Mouse (Mus musculus): ENCODE results near the gene Gm26602. TPM values are rescaled to one million over a fixed set of nuclear protein-coding genes. Genes with fewer than 3 reads are reported as not detected.
A peak's percentile ranks its signal among the peaks of the same experiment; 100 is the strongest.

Gene Gm26602
- polyA plus RNA-seq, 1 experiment = not detected

GRCm38 (mm10) chr10:79925785-79926490, 15.3 kb downstream of the Gm26602 start:
- Histone ChIP-seq H3K27me3 (replicated peaks; ENCODE audit: control insufficient read depth, insufficient read depth, low read length) (no peaks in the 10 kb centered on the region), H3K4me1 (ENCODE audit: control insufficient read depth, insufficient read depth, low read length) (0 out of 2 replicates have a peak, but pooled peaks cover 2% of the 10 kb centered on the region), H3K36me3 (ENCODE audit: control insufficient read depth, insufficient read depth, low read length) (no peaks in the 10 kb centered on the region), H3K27ac (ENCODE audit: insufficient read depth, low read depth, low read length) (peak overlapping the region; percentile 30; the same call in 1 of the 2 replicates), H3K4me3 (ENCODE audit: insufficient read depth, low read depth, low read length) (peak overlapping the region; percentile 99)
- TF ChIP-seq CTCF (conservative IDR thresholded peaks at IDR 0.05; ENCODE audit: insufficient read depth, insufficient read length, low read depth, low read length) (no peak), POLR2A (IDR thresholded peaks at IDR 0.05; ENCODE audit: low read depth, low read length) (no peak)
- no peak for DNase-seq
- WGBS = 12% methylated on average over 15 of the region's 15 CpGs

DNA sequence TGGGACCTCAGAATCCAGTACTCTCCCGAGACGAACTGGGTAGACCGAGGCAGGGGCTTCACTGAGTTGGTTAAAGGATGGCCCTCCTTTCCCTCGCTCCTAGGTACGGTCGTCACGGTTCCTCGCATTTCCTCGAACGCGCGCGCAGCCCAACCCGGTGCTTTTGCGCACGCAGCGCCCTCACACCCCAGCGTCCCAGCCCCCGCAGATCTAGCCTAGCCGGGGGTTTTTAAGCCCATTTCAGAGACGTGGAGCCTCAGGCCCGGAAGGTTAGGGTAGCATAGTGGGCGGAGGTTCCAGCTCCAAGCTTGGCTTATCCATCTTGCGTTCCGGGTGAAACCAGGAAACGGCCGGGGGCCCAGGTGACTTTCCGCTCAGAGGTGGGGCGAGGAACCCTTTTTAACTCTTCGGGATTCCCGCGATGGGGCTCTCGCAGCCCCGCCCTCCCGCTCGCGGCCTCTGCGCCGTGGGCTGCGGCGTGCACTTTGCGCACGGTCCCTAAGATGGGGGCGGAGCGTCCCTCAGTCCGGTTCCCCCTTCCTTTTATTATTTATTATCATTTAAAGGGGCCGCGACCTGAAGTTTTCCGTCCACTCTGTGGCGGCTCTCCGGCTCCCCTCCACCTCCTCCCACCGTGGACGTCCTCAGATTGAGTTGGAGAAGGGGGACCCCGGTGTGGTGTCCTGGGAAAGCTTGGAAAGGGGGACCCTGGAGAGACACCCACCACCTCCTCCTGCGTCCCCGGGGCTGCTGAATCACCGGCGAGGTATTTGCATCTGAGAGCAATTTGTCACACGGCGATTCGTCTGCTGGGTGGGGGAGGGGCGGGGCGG, 16.1 kb downstream of the Gm26602 start, which contains the start of gene Arid3a:
Arid3a (plus strand) TSS at position 553 of the 833 bp plus-strand sequence.
- under 1% methylated on average over 63 of the region's 63 CpGs for WGBS
- Histone ChIP-seq H3K27ac (ENCODE audit: insufficient read depth, low read depth, low read length) (peak within 1 kb of the TSS; percentile 97), H3K27me3 (replicated peaks; ENCODE audit: control insufficient read depth, insufficient read depth, low read length) (no peaks in the 10 kb centered on the region), H3K4me1 (ENCODE audit: control insufficient read depth, insufficient read depth, low read length) (0 out of 2 replicates have a peak, but pooled peaks cover 2% of the 10 kb centered on the region), H3K4me3 (ENCODE audit: insufficient read depth, low read depth, low read length) (peak within 1 kb of the TSS; percentile 99), H3K36me3 (ENCODE audit: control insufficient read depth, insufficient read depth, low read length) (no peaks in the 10 kb centered on the region)
- peak; percentile 93 for DNase-seq
- no peak for TF ChIP-seq POLR2A (IDR thresholded peaks at IDR 0.05; ENCODE audit: low read depth, low read length)
- TF ChIP-seq CTCF (conservative IDR thresholded peaks at IDR 0.05; ENCODE audit: insufficient read depth, insufficient read length, low read depth, low read length) = no peak

- Histone ChIP-seq H3K27ac (ENCODE audit: insufficient read depth, low read depth, low read length) (peak overlapping the region; percentile 97), H3K27me3 (replicated peaks; ENCODE audit: control insufficient read depth, insufficient read depth, low read length) (no peaks in the 10 kb centered on the region), H3K36me3 (ENCODE audit: control insufficient read depth, insufficient read depth, low read length) (no peaks in the 10 kb centered on the region), H3K4me1 (ENCODE audit: control insufficient read depth, insufficient read depth, low read length) (0 out of 2 replicates have a peak, but pooled peaks cover 2% of the 10 kb centered on the region), H3K4me3 (ENCODE audit: insufficient read depth, low read depth, low read length) (peak overlapping the region; percentile 99)
- TF ChIP-seq CTCF (conservative IDR thresholded peaks at IDR 0.05; ENCODE audit: insufficient read depth, insufficient read length, low read depth, low read length) = 0 out of 2 replicates have a peak, but pooled peaks have one; percentile 1
- no peak for TF ChIP-seq POLR2A (IDR thresholded peaks at IDR 0.05; ENCODE audit: low read depth, low read length)
- WGBS = under 1% methylated on average over 54 of the region's 54 CpGs
- DNase-seq = peak; percentile 61
These were observed 16.8 kb downstream of the Gm26602 start for GRCm38 (mm10) chr10:79927324-79928029.

DNA sequence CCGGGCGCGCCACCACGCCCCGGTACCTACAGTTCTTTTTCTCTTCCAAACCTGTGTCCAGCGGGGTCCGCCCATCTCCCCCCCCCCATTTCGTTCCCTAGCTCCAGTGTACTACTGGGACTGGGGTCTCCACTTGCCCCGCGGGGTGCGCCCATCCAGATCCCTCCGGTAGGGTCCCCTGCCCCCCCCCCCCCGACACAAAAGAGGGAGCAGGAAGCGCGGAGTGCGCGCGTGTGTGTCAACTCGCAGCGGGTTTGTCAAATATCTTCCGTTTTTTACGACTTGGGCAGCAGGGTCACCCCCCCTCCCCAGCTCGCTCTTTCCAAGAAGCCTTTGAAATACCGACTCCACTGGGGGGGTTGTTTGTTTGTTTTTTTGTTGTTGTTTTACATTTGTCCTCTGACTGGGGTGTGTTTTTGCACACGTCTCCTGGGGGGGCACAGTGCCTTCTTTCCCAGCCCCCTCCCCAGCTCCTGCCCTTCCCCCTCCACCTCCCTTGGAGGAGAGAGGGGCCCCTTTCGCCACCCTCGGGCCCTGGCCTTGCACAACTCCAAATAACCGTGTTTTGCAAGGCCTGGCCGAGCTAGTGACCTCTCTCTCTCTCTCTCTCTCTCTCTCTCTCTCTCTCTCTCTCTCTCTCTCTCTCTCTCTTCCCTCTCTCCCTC, 17.5 kb downstream of the Gm26602 start:
- DNase-seq = peak; percentile 60
- no peaks in the 10 kb centered on the region for H3K27me3 ChIP-seq (replicated peaks; ENCODE audit: control insufficient read depth, insufficient read depth, low read length)
- TF ChIP-seq POLR2A (IDR thresholded peaks at IDR 0.05; ENCODE audit: low read depth, low read length) = no peak
- no peak for TF ChIP-seq CTCF (conservative IDR thresholded peaks at IDR 0.05; ENCODE audit: insufficient read depth, insufficient read length, low read depth, low read length)
- no peaks in the 10 kb centered on the region for H3K36me3 ChIP-seq (ENCODE audit: control insufficient read depth, insufficient read depth, low read length)
- H3K27ac ChIP-seq (ENCODE audit: insufficient read depth, low read depth, low read length) = peak overlapping the region; percentile 97
- 0 out of 2 replicates have a peak, but pooled peaks cover 2% of the 10 kb centered on the region for H3K4me1 ChIP-seq (ENCODE audit: control insufficient read depth, insufficient read depth, low read length)
- peak overlapping the region; percentile 99 for H3K4me3 ChIP-seq (ENCODE audit: insufficient read depth, low read depth, low read length)
- 2% methylated on average over 29 of the region's 29 CpGs for WGBS

DNA sequence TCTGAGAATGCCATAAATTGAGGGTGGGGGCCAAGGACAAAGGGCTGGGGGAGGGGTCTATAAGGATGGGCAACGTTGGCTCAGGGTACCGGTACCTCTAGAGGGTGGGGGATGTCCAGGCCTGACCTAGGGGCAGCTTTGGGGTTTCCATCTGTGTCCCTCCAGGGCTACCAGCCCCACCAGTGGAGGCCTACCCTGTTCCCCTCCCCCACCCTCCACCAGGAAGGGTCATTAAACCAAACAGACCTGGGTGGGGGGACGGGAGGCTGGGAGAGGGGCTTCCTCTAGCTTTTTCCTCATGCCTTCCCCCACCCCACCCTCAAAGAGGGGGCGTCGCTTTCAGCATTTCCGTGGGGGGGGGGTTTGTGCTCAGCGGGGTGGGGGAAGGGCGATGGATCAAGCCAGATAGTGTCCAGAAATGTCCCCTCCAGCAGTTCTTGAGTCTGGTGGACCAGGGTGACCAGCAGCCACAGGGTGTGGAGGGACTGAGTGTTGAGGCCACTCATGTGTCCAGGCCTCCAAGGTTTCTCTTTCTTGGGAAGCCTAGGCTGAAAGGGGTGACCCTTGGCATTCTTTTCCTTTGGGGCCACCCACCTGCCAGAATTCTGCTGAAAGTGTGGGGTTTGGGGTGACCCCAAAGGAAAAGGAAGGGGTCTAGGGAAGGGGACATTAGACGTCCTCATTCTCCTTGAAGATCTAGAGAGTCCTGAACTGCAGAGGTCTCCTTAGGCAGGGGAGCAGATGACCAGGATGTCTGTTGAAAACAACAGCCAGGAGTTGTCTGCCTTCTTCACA, 18.4 kb downstream of the Gm26602 start:
- Histone ChIP-seq H3K4me3 (ENCODE audit: insufficient read depth, low read depth, low read length) (no peak overlapping the region; the same call in 1 of the 2 replicates), H3K4me1 (ENCODE audit: control insufficient read depth, insufficient read depth, low read length) (peaks cover 11% of the 10 kb centered on the region), H3K27ac (ENCODE audit: insufficient read depth, low read depth, low read length) (no peak overlapping the region), H3K36me3 (ENCODE audit: control insufficient read depth, insufficient read depth, low read length) (no peaks in the 10 kb centered on the region), H3K27me3 (replicated peaks; ENCODE audit: control insufficient read depth, insufficient read depth, low read length) (no peaks in the 10 kb centered on the region)
- DNase-seq = no peak
- WGBS = 47% methylated on average over 9 of the region's 9 CpGs
- TF ChIP-seq CTCF (conservative IDR thresholded peaks at IDR 0.05; ENCODE audit: insufficient read depth, insufficient read length, low read depth, low read length) = no peak
- no peak for TF ChIP-seq POLR2A (IDR thresholded peaks at IDR 0.05; ENCODE audit: low read depth, low read length)
